Mouse (Mus musculus) ES-E14 (cell line): ENCODE measurements around the gene Lmx1a. TPM values are rescaled to one million over a fixed set of nuclear protein-coding genes. Genes with fewer than 3 reads are reported as not detected.

ENCODE experiments used
- DNase-seq: peaks from one replicate; pipeline ENCODE4 v3.0.0-alpha.2; 2013; ENCODE audit warnings: low read depth, low spot score
- H3K27ac ChIP-seq: 2 replicates; pipeline ENCODE4 v1.5.1; 2012; ENCODE audit warnings: low read depth, mild to moderate bottlenecking, low read length, moderate library complexity, mixed read lengths; ENCODE audit not compliant: poor library complexity, insufficient read depth, severe bottlenecking
- H3K36me3 ChIP-seq: 2 replicates; pipeline ENCODE4 v1.6.1; 2012; ENCODE audit warnings: mild to moderate bottlenecking, low read length, moderate library complexity, mixed read lengths; ENCODE audit not compliant: control insufficient read depth, poor library complexity, insufficient read depth, severe bottlenecking
- H3K4me1 ChIP-seq, 2 experiments: fragments of 150-350 bp in 1 of 2; sonication (generic) in 1 of 2; 2 replicates each; pipeline ENCODE4 v1.6.1; 2012; ENCODE audit warnings: low read length in 2 of 2, mild to moderate bottlenecking in 1 of 2, mixed read lengths in 1 of 2; ENCODE audit not compliant: control insufficient read depth in 2 of 2, insufficient read depth in 2 of 2, poor library complexity in 1 of 2
- H3K4me3 ChIP-seq, 2 experiments: fragments of 150-350 bp in 1 of 2; sonication (generic) in 1 of 2; 2 replicates each; pipeline ENCODE4 v1.5.1; 2012; ENCODE audit warnings: low read length in 2 of 2, low read depth in 1 of 2, mild to moderate bottlenecking in 1 of 2, mixed read lengths in 1 of 2; ENCODE audit not compliant: insufficient read depth in 1 of 2, poor library complexity in 1 of 2, severe bottlenecking in 1 of 2
- H3K9ac ChIP-seq: 2 replicates; pipeline ENCODE4 v1.6.1; 2012; ENCODE audit warnings: low read depth, mild to moderate bottlenecking, low read length, mixed read lengths; ENCODE audit not compliant: poor library complexity, insufficient read depth, severe bottlenecking
- H3K9me3 ChIP-seq: fragments of 150-350 bp; sonication (generic); 2 replicates; pipeline ENCODE4 v1.6.1; 2012; ENCODE audit warnings: low read depth, mild to moderate bottlenecking, low read length; ENCODE audit not compliant: control insufficient read depth, insufficient read depth
- CHD2 ChIP-seq: IDR thresholded peaks from 2 replicates; pipeline ENCODE4 v1.6.1; 2014; ENCODE audit warnings: mild to moderate bottlenecking, low read depth, low read length, inconsistent platforms
- HCFC1 ChIP-seq: IDR thresholded peaks from 2 replicates; pipeline ENCODE4 v1.6.1; 2012; ENCODE audit warnings: low read length, inconsistent platforms, borderline replicate concordance; ENCODE audit not compliant: insufficient read depth
- MAFK ChIP-seq: IDR thresholded peaks from 2 replicates; pipeline ENCODE4 v1.6.1; 2014; ENCODE audit warnings: mild to moderate bottlenecking, low read depth, low read length, inconsistent platforms; ENCODE audit not compliant: insufficient read depth
- ZC3H11A ChIP-seq: IDR thresholded peaks from 2 replicates; pipeline ENCODE4 v1.6.1; 2012; ENCODE audit warnings: low read depth, mild to moderate bottlenecking, inconsistent platforms, low read length, borderline replicate concordance
- ZNF384 ChIP-seq: IDR thresholded peaks from 2 replicates; pipeline ENCODE4 v1.6.1; 2012; ENCODE audit warnings: low read depth, low read length, inconsistent platforms
- in situ Hi-C, 2 experiments: fragments of 600-800 bp; cut with MboI; formaldehyde crosslinking; loops; one replicate each; pipeline ENCODE4 v1.15.1; 2025; ENCODE audit warnings: low sequenced_read_pairs in 2 of 2, inconsistent platforms in 1 of 2; ENCODE audit not compliant: unreplicated experiment in 2 of 2
- total RNA-seq: library from RNA; depleted of rRNA; stranded (reverse); fragments of 300-350 nt; gene quantifications from 2 replicates; pipeline ENCODE4 v1.2.3, GENCODE M21; 2012

Gene Lmx1a
- total RNA-seq, 1 experiment, result 1.4 TPM

GRCm38 (mm10) chr1:167811141-167811540 is 122.1 kb downstream of the Lmx1a start:
- no peak overlapping the region for H3K4me3 ChIP-seq
- no peaks in the 10 kb centered on the region for H3K9me3 ChIP-seq
- no peak for DNase-seq
- in situ Hi-C loops, result no loop called here
- no peak overlapping the region for H3K27ac ChIP-seq
- TF ChIP-seq CHD2, result no peak
- no peak overlapping the region for H3K9ac ChIP-seq
- H3K36me3 ChIP-seq, result no peaks in the 10 kb centered on the region
- H3K4me1 ChIP-seq, result no peaks in the 10 kb centered on the region

DNA sequence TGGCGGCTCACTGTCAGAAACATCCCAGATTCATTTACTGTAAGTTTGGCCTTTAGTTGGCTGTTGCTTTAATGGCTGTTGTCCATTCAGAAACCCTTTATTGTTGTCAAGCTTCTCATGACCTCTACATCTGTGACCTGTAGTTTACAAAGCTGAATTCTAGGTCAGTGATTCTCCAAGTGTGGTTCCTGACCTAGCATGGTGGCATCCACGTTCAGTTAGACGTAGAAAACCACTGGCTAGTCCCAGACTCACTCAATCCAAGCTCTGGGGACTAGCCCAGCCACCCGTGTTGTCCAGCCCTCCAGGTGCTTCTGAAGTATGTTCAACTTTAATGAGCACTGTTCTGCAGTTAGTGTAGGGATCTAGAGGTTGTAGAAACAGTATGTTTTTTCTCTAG is 126.1 kb downstream of the Lmx1a start:
- H3K4me3 ChIP-seq, result no peak overlapping the region
- H3K9me3 ChIP-seq, result no peaks in the 10 kb centered on the region
- in situ Hi-C loops, result no loop called here
- no peak overlapping the region for H3K27ac ChIP-seq
- H3K9ac ChIP-seq, result no peak overlapping the region
- DNase-seq, result no peak
- H3K4me1 ChIP-seq, result no peaks in the 10 kb centered on the region
- no peaks in the 10 kb centered on the region for H3K36me3 ChIP-seq
- TF ChIP-seq CHD2 (no peak), HCFC1 (no peak)

GRCm38 (mm10) chr1:167817028-167817427 is 128.0 kb downstream of the Lmx1a start:
- no peak for TF ChIP-seq ZC3H11A
- TF ChIP-seq CHD2, result no peak
- Histone ChIP-seq H3K4me3 (no peak overlapping the region), H3K27ac (no peak overlapping the region), H3K36me3 (no peaks in the 10 kb centered on the region), H3K9me3 (no peaks in the 10 kb centered on the region), H3K9ac (no peak overlapping the region), H3K4me1 (no peaks in the 10 kb centered on the region)
- no peak for DNase-seq
- in situ Hi-C loops, result no loop called here

DNA sequence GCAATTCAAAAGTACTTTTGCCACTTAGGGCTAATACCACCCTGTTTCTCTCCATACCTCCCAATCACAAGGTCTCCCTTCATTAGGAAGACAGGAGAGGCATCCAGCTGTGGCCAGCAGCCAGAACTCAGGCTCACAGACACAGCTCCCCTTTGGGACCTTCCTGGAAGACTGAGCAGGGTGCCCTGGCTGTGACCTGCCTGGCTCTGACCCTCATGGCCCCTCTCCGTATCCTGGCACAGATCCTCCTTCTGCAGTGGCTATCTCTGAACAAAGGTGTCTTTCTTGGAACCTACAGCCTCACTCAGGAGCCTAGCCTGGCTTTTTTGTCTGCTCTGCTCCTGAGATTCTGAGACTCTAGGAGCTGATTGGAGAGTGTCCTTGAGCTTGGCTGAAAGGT is 128.6 kb downstream of the Lmx1a start:
- H3K4me1 ChIP-seq, result no peaks in the 10 kb centered on the region
- H3K27ac ChIP-seq, result no peak overlapping the region
- no peak overlapping the region for H3K9ac ChIP-seq
- DNase-seq, result no peak
- in situ Hi-C loops, result no loop called here
- TF ChIP-seq MAFK (no peak), ZNF384 (no peak)
- H3K4me3 ChIP-seq, result no peak overlapping the region
- no peaks in the 10 kb centered on the region for H3K9me3 ChIP-seq
- H3K36me3 ChIP-seq, result no peaks in the 10 kb centered on the region

DNA sequence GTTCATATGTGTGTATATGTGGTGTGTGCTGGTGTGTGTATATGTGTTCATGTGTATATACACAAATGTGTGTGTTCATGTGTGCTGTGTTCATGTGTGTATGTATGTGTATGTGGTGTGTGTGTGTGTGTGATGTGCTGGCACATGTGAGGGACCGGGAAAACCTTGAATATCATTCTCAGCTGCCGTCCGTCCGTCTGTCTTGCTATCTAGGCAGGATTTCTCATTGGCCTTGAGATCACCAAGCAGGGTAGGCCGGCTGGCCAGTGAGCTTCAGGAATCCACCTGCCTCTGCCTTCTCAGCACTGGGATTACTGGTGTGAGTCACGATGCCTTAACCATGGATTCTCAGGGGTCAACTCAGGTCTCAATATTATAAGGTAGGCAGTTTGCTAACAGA is 131.0 kb downstream of the Lmx1a start:
- H3K4me1 ChIP-seq, result no peaks in the 10 kb centered on the region
- no peak for DNase-seq
- in situ Hi-C loops, result loop anchor here in 1 of 2 experiments (5.0 kb wide), 1 partner anchor 42 kb away; no protein-coding TSS in a partner anchor
- H3K27ac ChIP-seq, result no peak overlapping the region
- TF ChIP-seq MAFK (no peak), ZNF384 (no peak), ZC3H11A (no peak), CHD2 (no peak), HCFC1 (no peak)
- no peak overlapping the region for H3K9ac ChIP-seq
- H3K4me3 ChIP-seq, result no peak overlapping the region
- H3K36me3 ChIP-seq, result no peaks in the 10 kb centered on the region
- H3K9me3 ChIP-seq, result no peaks in the 10 kb centered on the region
